Mouse (Mus musculus) thymus, adult 2 months (tissue): Measurements from ENCODE around the gene Anks1. TPM values are rescaled to one million over a fixed set of nuclear protein-coding genes. Genes with fewer than 3 reads are reported as not detected.

Source experiments
- DNase-seq: peaks from one replicate; pipeline ENCODE4 v3.0.0; 2021
- H3K27ac ChIP-seq: fragments of 200-500 bp; 2 replicates; pipeline ENCODE4 v1.5.1; 2012; ENCODE audit warnings: low read length, control low read depth; ENCODE audit not compliant: control insufficient read depth, insufficient read depth
- H3K27me3 ChIP-seq: fragments of 200-500 bp; 2 replicates; pipeline ENCODE4 v1.6.1; 2012; ENCODE audit warnings: mild to moderate bottlenecking, low read length, moderate library complexity, mixed read lengths; ENCODE audit not compliant: control insufficient read depth, insufficient read depth
- H3K36me3 ChIP-seq: fragments of 200-500 bp; 2 replicates; pipeline ENCODE4 v1.6.1; 2012; ENCODE audit warnings: mild to moderate bottlenecking, low read length, moderate library complexity; ENCODE audit not compliant: control insufficient read depth, insufficient read depth
- H3K4me1 ChIP-seq: fragments of 200-500 bp; replicated peaks from 2 replicates; pipeline ENCODE4 v1.6.1; 2012; ENCODE audit warnings: low read length; ENCODE audit not compliant: control insufficient read depth, insufficient read depth
- H3K4me3 ChIP-seq: fragments of 200-500 bp; 2 replicates; pipeline ENCODE4 v1.5.1; 2012; ENCODE audit warnings: mild to moderate bottlenecking, low read length, control low read depth, moderate library complexity; ENCODE audit not compliant: control insufficient read depth, insufficient read depth
- CTCF ChIP-seq: fragments of 200-500 bp; IDR thresholded peaks from 2 replicates; pipeline ENCODE4 v1.5.1; 2012; ENCODE audit warnings: mild to moderate bottlenecking, control low read depth, low read length, moderate library complexity, borderline replicate concordance; ENCODE audit not compliant: control insufficient read depth, poor library complexity, insufficient read depth; ENCODE audit errors: extremely low read depth
- POLR2A ChIP-seq: fragments of 200-500 bp; IDR thresholded peaks from 2 replicates; pipeline ENCODE4 v1.6.1; 2012; ENCODE audit warnings: mild to moderate bottlenecking, low read length, control low read depth, moderate library complexity; ENCODE audit not compliant: control insufficient read depth, poor library complexity, insufficient read depth; ENCODE audit errors: extremely low read depth
- whole genome bisulfite sequencing: fragments of 180-500 bp; shearing (Covaris S2); methylation state at CpG from one replicate; pipeline ENCODE4 v1.1.7; 2018; 5-methylcytosine and 5-hydroxymethylcytosine counted together
- polyA plus RNA-seq: library from polyadenylated mRNA; depleted of rRNA; stranded (reverse); fragments of >200 nt; gene quantifications from 2 replicates; pipeline ENCODE4 v1.2.3, GENCODE M21; 2012

Gene Anks1
- polyA plus RNA-seq, 1 experiment, result 103 TPM

- Histone ChIP-seq H3K27me3 (no peaks in the 10 kb centered on the region), H3K36me3 (no peaks in the 10 kb centered on the region), H3K4me1 (peaks cover 3% of the 10 kb centered on the region; the same call in 1 of the 2 replicates), H3K27ac (no peak overlapping the region), H3K4me3 (no peak overlapping the region)
- TF ChIP-seq POLR2A (no peak), CTCF (no peak)
- WGBS, result 92% methylated on average over 5 of the region's 5 CpGs
- no peak for DNase-seq
Observed at GRCm38 (mm10) chr17:27968903-27969302, 59.8 kb downstream of the Anks1 start.

GRCm38 (mm10) chr17:27969365-27969764 lies 60.3 kb downstream of the Anks1 start:
- peaks cover 3% of the 10 kb centered on the region; the same call in 1 of the 2 replicates for H3K4me1 ChIP-seq
- WGBS, result 92% methylated on average over 8 of the region's 8 CpGs
- H3K27ac ChIP-seq, result no peak overlapping the region
- H3K4me3 ChIP-seq, result no peak overlapping the region
- no peaks in the 10 kb centered on the region for H3K27me3 ChIP-seq
- no peak for DNase-seq
- no peaks in the 10 kb centered on the region for H3K36me3 ChIP-seq
- TF ChIP-seq CTCF, result no peak
- no peak for TF ChIP-seq POLR2A

GRCm38 (mm10) chr17:27969896-27970295 lies 60.8 kb downstream of the Anks1 start:
- TF ChIP-seq CTCF (no peak), POLR2A (no peak)
- DNase-seq, result no peak
- Histone ChIP-seq H3K4me1 (peaks cover 3% of the 10 kb centered on the region; the same call in 1 of the 2 replicates), H3K36me3 (no peaks in the 10 kb centered on the region), H3K4me3 (no peak overlapping the region), H3K27ac (no peak overlapping the region), H3K27me3 (no peaks in the 10 kb centered on the region)
- WGBS, result 94% methylated on average over 5 of the region's 5 CpGs

GRCm38 (mm10) chr17:27970305-27970704 lies 61.2 kb downstream of the Anks1 start:
- 91% methylated on average over 5 of the region's 5 CpGs for WGBS
- Histone ChIP-seq H3K4me1 (peaks cover 3% of the 10 kb centered on the region; the same call in 1 of the 2 replicates), H3K4me3 (no peak overlapping the region), H3K27me3 (no peaks in the 10 kb centered on the region), H3K27ac (no peak overlapping the region), H3K36me3 (no peaks in the 10 kb centered on the region)
- no peak for DNase-seq
- TF ChIP-seq POLR2A (no peak), CTCF (no peak)

- WGBS, result 92% methylated on average over 9 of the region's 9 CpGs
- Histone ChIP-seq H3K27ac (no peak overlapping the region), H3K4me3 (no peak overlapping the region), H3K36me3 (no peaks in the 10 kb centered on the region), H3K27me3 (no peaks in the 10 kb centered on the region), H3K4me1 (peaks cover 3% of the 10 kb centered on the region; the same call in 1 of the 2 replicates)
- no peak for DNase-seq
- no peak for TF ChIP-seq CTCF
- TF ChIP-seq POLR2A, result no peak
Observed at GRCm38 (mm10) chr17:27971496-27971895, 62.4 kb downstream of the Anks1 start.

GRCm38 (mm10) chr17:27973337-27973736 lies 64.2 kb downstream of the Anks1 start:
- Histone ChIP-seq H3K27ac (no peak overlapping the region), H3K36me3 (0 out of 2 replicates have a peak, but pooled peaks cover 4% of the 10 kb centered on the region), H3K4me1 (peaks cover 3% of the 10 kb centered on the region; the same call in 1 of the 2 replicates), H3K4me3 (no peak overlapping the region), H3K27me3 (no peaks in the 10 kb centered on the region)
- 95% methylated on average over 4 of the region's 4 CpGs for WGBS
- no peak for DNase-seq
- TF ChIP-seq CTCF (no peak), POLR2A (no peak)

- DNase-seq, result no peak
- TF ChIP-seq POLR2A, result no peak
- no peak for TF ChIP-seq CTCF
- Histone ChIP-seq H3K4me3 (no peak overlapping the region), H3K27ac (no peak overlapping the region), H3K36me3 (0 out of 2 replicates have a peak, but pooled peaks cover 4% of the 10 kb centered on the region), H3K4me1 (no peaks in the 10 kb centered on the region), H3K27me3 (no peaks in the 10 kb centered on the region)
- WGBS, result 96% methylated on average over 14 of the region's 14 CpGs
Observed at GRCm38 (mm10) chr17:27976266-27976665, 67.2 kb downstream of the Anks1 start.
